Mouse (Mus musculus) testis, adult 2 months (tissue): ENCODE measurements around the gene Cacna1b. TPM values are rescaled to one million over a fixed set of nuclear protein-coding genes. Genes with fewer than 3 reads are reported as not detected.

Experiments used
- H3K27ac ChIP-seq: fragments of 200-500 bp; 2 replicates; pipeline ENCODE4 v1.5.1; 2012; ENCODE audit warnings: low read depth, low read length; ENCODE audit not compliant: control insufficient read depth, insufficient read depth
- H3K27me3 ChIP-seq: fragments of 200-500 bp; 2 replicates; pipeline ENCODE4 v1.6.1; 2012; ENCODE audit warnings: mild to moderate bottlenecking, low read length, moderate library complexity; ENCODE audit not compliant: control insufficient read depth, insufficient read depth
- H3K36me3 ChIP-seq: fragments of 200-500 bp; 2 replicates; pipeline ENCODE4 v1.6.1; 2012; ENCODE audit warnings: mild to moderate bottlenecking, low read length; ENCODE audit not compliant: control insufficient read depth, insufficient read depth
- H3K4me1 ChIP-seq: fragments of 200-500 bp; 2 replicates; pipeline ENCODE4 v1.6.1; 2012; ENCODE audit warnings: low read length; ENCODE audit not compliant: control insufficient read depth, insufficient read depth
- H3K4me3 ChIP-seq: fragments of 200-500 bp; 2 replicates; pipeline ENCODE4 v1.5.1; 2012; ENCODE audit warnings: low read depth, mild to moderate bottlenecking, low read length, moderate library complexity, mixed read lengths; ENCODE audit not compliant: control insufficient read depth
- CTCF ChIP-seq: fragments of 200-500 bp; IDR thresholded peaks from 2 replicates; pipeline ENCODE4 v1.5.1; 2012; ENCODE audit warnings: low read depth, mild to moderate bottlenecking, inconsistent platforms, low read length, moderate library complexity; ENCODE audit not compliant: control insufficient read depth, insufficient read depth, insufficient replicate concordance
- POLR2A ChIP-seq: fragments of 200-500 bp; IDR thresholded peaks from 2 replicates; pipeline ENCODE4 v1.6.1; 2012; ENCODE audit warnings: low read depth, mild to moderate bottlenecking, inconsistent platforms, low read length, moderate library complexity; ENCODE audit not compliant: control insufficient read depth
- polyA plus RNA-seq: library from polyadenylated mRNA; depleted of rRNA; stranded (reverse); fragments of >200 nt; gene quantifications from 2 replicates; pipeline ENCODE4 v1.2.3, GENCODE M21; 2012

Cacna1b gene
- polyA plus RNA-seq, 1 experiment: 3.6 TPM

DNA sequence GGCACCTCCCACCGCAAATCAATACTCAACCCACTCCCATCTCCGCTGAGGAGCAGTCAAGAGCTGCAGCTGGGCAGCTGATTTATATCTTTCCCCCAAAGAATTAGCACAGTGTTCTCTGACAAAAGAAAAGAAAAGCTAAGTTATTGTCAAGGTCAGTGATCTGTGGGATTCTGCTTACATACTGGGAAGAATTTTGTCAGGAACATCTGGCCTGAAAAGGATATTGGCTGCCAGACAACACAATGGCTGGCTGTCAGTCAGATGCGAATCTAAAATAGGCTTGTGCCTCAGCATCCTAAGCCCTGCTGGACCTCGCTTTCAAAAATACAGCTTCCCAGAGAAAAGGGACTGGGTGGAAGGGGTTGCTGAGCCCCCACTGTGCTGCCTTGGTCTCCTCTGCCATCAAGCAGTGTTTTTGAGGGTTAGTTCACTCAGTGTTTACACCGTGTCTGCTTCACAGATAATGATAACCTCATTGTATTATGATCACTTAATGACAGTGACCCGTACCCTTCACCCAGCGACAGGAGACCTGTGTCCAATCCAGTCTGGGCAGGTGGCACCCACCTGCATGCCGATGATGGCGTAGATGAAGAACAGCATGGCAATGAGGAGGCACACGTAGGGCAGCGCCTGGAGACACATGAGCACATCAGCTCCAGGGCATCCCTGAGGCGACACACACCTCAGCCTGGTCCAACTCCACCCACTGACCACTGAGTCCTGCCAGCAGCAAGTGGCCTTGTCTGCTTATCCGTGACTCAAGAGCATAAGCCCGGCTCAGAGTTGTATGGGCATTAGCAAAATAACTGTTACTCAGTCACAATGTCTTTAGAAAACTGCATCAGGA, 124.6 kb downstream of the Cacna1b start:
- TF ChIP-seq CTCF: no peak
- TF ChIP-seq POLR2A: no peak
- Histone ChIP-seq H3K36me3 (no peaks in the 10 kb centered on the region), H3K27ac (no peak overlapping the region), H3K4me1 (no peaks in the 10 kb centered on the region), H3K4me3 (no peak overlapping the region), H3K27me3 (no peaks in the 10 kb centered on the region)

DNA sequence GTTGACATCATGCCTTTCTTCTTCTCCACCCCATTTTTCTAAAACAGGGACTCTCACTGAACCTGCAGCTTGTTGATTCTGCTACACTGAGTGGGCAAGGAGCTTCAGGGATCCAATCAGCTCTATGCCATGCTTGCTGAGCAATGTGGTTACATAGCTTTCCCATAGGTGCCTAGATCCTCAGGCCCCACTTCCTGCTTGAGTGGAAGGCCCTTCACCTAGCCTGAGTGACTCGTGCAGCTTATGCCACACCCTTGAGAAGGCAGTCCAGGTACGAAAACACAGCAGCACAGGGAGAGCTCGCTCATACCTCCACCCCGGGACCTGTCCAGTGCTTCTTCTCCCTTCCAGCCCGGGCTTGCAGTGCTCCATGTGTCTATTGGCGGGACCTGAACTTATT, 129.3 kb downstream of the Cacna1b start:
- Histone ChIP-seq H3K36me3 (no peaks in the 10 kb centered on the region), H3K4me3 (no peak overlapping the region), H3K4me1 (no peaks in the 10 kb centered on the region), H3K27me3 (no peaks in the 10 kb centered on the region), H3K27ac (no peak overlapping the region)
- no peak for TF ChIP-seq POLR2A
- no peak for TF ChIP-seq CTCF

DNA sequence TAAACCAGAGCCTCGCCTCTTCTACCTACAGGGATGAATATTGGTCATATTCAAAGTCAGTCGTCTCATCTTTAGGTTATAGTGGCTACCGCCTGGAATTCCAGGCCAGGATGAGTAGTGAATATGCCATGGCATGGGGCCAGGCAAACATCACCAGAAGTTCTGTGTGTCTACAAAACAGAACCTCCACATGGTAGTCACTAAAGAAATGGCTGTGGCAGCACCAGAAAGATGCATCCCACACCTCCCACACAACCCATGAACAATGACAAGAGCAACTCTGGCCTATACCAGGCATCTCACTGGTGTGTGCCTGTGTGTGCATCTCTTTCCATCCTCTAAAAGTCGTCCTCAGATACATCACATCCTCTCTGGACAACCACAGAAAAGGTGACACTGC, 145.8 kb downstream of the Cacna1b start:
- H3K27me3 ChIP-seq: no peaks in the 10 kb centered on the region
- no peak overlapping the region for H3K27ac ChIP-seq
- no peaks in the 10 kb centered on the region for H3K4me1 ChIP-seq
- H3K36me3 ChIP-seq: no peaks in the 10 kb centered on the region
- H3K4me3 ChIP-seq: no peak overlapping the region
- TF ChIP-seq POLR2A (no peak), CTCF (no peak)

DNA sequence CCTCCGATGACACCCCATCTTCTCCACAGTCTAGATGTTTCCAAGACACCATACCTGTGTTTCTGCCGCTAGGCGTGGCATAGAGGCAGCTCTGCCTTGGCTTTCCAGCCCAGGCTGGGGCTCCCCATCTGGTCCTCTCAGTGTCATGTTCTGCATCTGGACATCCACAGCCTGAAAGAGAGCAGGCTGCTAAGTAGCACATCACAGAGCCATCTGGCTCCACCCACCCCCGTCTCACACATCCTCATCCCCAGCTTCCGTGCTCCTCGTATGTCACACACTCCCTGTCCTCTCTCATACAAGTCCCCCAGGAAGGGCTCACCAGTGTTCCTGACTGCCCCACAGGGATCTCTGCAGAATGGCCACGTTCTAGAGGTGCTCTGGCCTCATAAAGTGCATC, 153.2 kb downstream of the Cacna1b start:
- no peaks in the 10 kb centered on the region for H3K36me3 ChIP-seq
- H3K27ac ChIP-seq: no peak overlapping the region
- TF ChIP-seq CTCF (no peak), POLR2A (no peak)
- no peaks in the 10 kb centered on the region for H3K4me1 ChIP-seq
- no peak overlapping the region for H3K4me3 ChIP-seq
- H3K27me3 ChIP-seq: no peaks in the 10 kb centered on the region

DNA sequence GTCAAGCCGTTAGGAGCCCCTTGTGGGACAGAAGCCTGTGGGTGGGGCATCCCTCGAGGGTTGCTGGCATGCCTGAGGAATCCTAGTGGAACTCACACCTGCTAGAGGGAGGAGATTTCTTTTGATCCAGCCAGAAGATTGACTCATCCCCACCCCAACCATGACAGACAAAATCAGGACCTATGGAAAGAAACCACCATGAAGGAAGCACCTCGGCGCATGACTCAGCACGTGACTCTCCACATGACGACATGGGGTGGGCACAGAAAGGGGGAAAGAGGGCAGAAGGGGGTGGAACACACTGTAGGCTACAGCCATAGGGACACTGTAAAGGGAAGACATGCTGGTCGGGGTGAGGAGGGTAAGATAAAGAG, 154.2 kb downstream of the Cacna1b start:
- Histone ChIP-seq H3K4me1 (no peaks in the 10 kb centered on the region), H3K27ac (no peak overlapping the region), H3K36me3 (no peaks in the 10 kb centered on the region), H3K4me3 (no peak overlapping the region), H3K27me3 (no peaks in the 10 kb centered on the region)
- TF ChIP-seq POLR2A: no peak
- TF ChIP-seq CTCF: no peak

DNA sequence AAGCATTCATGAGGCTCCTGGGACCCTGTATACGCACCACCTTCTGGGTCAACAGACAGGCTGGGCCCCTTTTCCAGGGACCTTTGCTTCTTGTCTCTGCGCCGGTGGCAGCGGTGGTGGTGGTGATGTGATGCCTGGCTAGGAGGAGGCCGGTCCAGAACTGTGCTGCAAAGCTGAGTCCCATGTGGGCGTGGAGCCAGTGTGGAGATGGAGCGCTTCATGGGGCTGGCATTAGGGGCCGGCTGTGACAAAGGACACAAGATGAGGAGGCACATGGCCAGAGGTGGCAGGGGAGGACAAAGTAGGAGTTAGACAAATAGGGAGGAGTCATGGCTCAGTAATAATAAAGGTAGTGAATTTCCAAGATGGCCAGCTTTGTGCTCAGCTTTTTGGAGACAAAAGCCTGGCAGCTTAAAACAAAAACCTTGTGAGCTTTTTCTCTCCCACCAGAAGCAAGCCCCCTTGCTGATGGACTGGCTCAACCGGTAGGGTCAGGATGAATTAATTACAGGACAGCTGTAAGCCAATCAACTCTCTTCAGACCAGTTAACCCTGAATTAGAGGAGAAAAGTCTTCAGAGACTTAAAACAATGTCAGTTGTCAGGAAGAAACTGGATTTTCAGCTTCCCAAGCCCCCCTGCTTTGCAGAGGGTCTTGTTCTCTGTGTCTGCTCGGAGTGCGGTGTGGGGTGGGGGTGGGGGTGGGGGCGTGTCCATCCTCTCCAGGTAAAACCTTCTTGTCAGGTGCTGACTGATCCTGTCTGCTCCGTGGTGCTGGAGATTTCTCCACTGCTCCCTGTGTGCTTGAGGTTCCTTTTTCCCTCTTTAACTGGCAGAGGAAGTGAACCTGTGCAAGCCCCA, 154.8 kb downstream of the Cacna1b start:
- Histone ChIP-seq H3K36me3 (no peaks in the 10 kb centered on the region), H3K27ac (no peak overlapping the region), H3K27me3 (no peaks in the 10 kb centered on the region), H3K4me3 (no peak overlapping the region), H3K4me1 (no peaks in the 10 kb centered on the region)
- TF ChIP-seq POLR2A (no peak), CTCF (no peak)

DNA sequence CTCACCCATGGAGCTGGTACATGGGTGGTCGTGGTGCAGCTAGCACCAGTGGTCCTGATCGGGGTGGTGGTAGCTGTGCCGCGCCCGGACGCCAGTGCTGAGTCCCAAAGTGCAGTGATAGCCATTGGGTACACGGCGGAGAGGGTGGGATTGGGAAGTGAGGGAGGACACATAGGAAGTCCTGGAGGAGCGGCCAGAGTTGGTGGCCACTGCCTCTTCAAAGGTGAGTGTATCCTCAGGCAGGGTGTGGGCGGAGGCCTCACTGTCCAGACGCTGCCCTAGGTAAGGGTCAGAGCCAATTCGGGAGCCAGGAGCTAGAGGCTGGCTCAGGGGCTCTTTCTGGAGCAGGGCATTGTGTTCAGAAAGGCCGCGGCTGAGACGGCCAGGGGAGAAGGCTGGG, 156.4 kb downstream of the Cacna1b start:
- H3K27me3 ChIP-seq: no peaks in the 10 kb centered on the region
- no peaks in the 10 kb centered on the region for H3K4me1 ChIP-seq
- H3K36me3 ChIP-seq: no peaks in the 10 kb centered on the region
- TF ChIP-seq POLR2A (no peak), CTCF (no peak)
- H3K4me3 ChIP-seq: no peak overlapping the region
- no peak overlapping the region for H3K27ac ChIP-seq

DNA sequence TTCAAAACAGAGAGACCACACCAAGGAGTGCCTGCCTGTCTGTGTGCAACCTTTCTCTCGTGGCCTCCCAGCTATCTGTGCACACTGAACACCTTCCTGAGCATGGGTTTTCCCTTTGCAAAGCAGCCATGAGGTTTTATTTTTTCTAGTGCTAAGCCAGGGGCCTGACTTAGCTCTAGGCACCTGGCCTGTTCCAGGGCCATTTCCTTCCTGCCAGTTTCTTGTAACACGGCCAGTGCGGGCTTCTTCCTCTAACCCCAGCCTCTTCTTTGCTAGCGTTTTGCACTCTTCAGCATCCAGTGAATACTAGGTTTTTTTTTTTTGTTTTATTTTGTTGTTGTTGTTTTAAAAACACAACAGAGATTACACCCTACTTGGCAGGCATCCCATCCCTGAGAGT, 157.9 kb downstream of the Cacna1b start:
- no peak overlapping the region for H3K4me3 ChIP-seq
- H3K36me3 ChIP-seq: no peaks in the 10 kb centered on the region
- no peak overlapping the region for H3K27ac ChIP-seq
- no peak for TF ChIP-seq POLR2A
- TF ChIP-seq CTCF: no peak
- H3K4me1 ChIP-seq: no peaks in the 10 kb centered on the region
- H3K27me3 ChIP-seq: no peaks in the 10 kb centered on the region
